In genomic region chr9:32940919-32941767, GRCm38 (mm10) we compare ENCODE assay signal across 8 mouse cellular contexts.
DNase-seq lines count a peak whose midpoint lies in the region; ATAC-seq lines count a peak whose summit lies in the region.

No protein-coding gene starts in this region.

- WGBS in hindbrain, embryonic 11.5 days = 42% methylated on average over 12 of the region's 12 CpGs

- H3K4me2 ChIP-seq in hindbrain, embryonic 11.5 days (replicated peaks; ENCODE audit: low read depth, low read length) = peak overlapping the region; percentile 58

- no peaks in the 10 kb centered on the region for H3K27me3 ChIP-seq in hindbrain, embryonic 11.5 days (ENCODE audit: control insufficient read depth, insufficient read depth, low read length)

- no peaks in the 10 kb centered on the region for H3K4me1 ChIP-seq in hindbrain, embryonic 11.5 days (replicated peaks; ENCODE audit: control insufficient read depth, insufficient read depth, low read length)

- no peak overlapping the region for H3K27ac ChIP-seq in hindbrain, embryonic 11.5 days (ENCODE audit: low read depth, low read length)

- peak; percentile 32 for DNase-seq in thymus, postnatal 25 days
- no peak for DNase-seq in thymus, postnatal 0 days (ENCODE audit: low spot score)
- DNase-seq in hindbrain, embryonic 11.5 days (ENCODE audit: low spot score) = peak; percentile 30
- DNase-seq in lung, postnatal 14 days = peak; percentile 42
- DNase-seq in right cerebral cortex, postnatal 25 days = no peak
- no peak for DNase-seq in adrenal gland, postnatal 14 days
- no peak for DNase-seq in ovary, postnatal 36 days (ENCODE audit: low spot score)
- no peak for DNase-seq in kidney, postnatal 4 days

- H3K4me3 ChIP-seq in hindbrain, embryonic 11.5 days (ENCODE audit: low read depth, low read length) = no peak overlapping the region

- no peaks in the 10 kb centered on the region for H3K36me3 ChIP-seq in hindbrain, embryonic 11.5 days (ENCODE audit: control insufficient read depth, insufficient read depth, low read length)

- no peak overlapping the region for H3K9ac ChIP-seq in hindbrain, embryonic 11.5 days (ENCODE audit: low read depth, low read length)

- H3K9me3 ChIP-seq in hindbrain, embryonic 11.5 days (ENCODE audit: control insufficient read depth, low read length) = no peaks in the 10 kb centered on the region

- peak; percentile 49 for ATAC-seq in hindbrain, embryonic 11.5 days (ENCODE audit: low FRiP score)

Comparison
In these comparisons a context has a peak if more than half of its experiments do, and no peak if none do; other contexts are left out.
1. DNase-seq: peak in thymus, postnatal 25 days (single experiment), hindbrain, embryonic 11.5 days (single experiment) and lung, postnatal 14 days (single experiment); none in thymus, postnatal 0 days (single experiment), right cerebral cortex, postnatal 25 days (single experiment), adrenal gland, postnatal 14 days (single experiment), ovary, postnatal 36 days (single experiment) and kidney, postnatal 4 days (0 of 2).